Mouse (Mus musculus) CH12.LX (cell line): ENCODE measurements around the gene Siglec1.

Source experiments
- CHD1 ChIP-seq: IDR thresholded peaks from 2 replicates; pipeline ENCODE4 v1.6.1; 2012; ENCODE audit warnings: low read depth, low read length, improper control_type of control experiment, inconsistent platforms
- CTCF ChIP-seq, 2 experiments: IDR thresholded peaks in 1 of 2; conservative IDR thresholded peaks in 1 of 2; 2 replicates each; pipeline ENCODE4 v1.5.1; 2011 to 2012; ENCODE audit warnings: low read depth in 2 of 2, low read length in 2 of 2, improper control_type of control experiment in 1 of 2, inconsistent platforms in 1 of 2, mild to moderate bottlenecking in 1 of 2, moderate library complexity in 1 of 2
- EP300 ChIP-seq: IDR thresholded peaks from 2 replicates; pipeline ENCODE4 v1.6.1; 2011; ENCODE audit warnings: low read length, improper control_type of control experiment
- GABPA ChIP-seq: IDR thresholded peaks from 2 replicates; pipeline ENCODE4 v1.6.1; 2012; ENCODE audit warnings: low read depth, low read length, improper control_type of control experiment, inconsistent platforms; ENCODE audit not compliant: insufficient replicate concordance
- JUN ChIP-seq: IDR thresholded peaks from 2 replicates; pipeline ENCODE4 v1.6.1; 2011; ENCODE audit warnings: low read depth, mild to moderate bottlenecking, low read length, improper control_type of control experiment, moderate library complexity; ENCODE audit not compliant: insufficient read depth
- MAX ChIP-seq: IDR thresholded peaks from 2 replicates; pipeline ENCODE4 v1.6.1; 2011; ENCODE audit warnings: low read length, improper control_type of control experiment
- MXI1 ChIP-seq: IDR thresholded peaks from 2 replicates; pipeline ENCODE4 v1.6.1; 2011; ENCODE audit warnings: mild to moderate bottlenecking, low read depth, low read length, improper control_type of control experiment
- PAX5 ChIP-seq: IDR thresholded peaks from 2 replicates; pipeline ENCODE4 v1.6.1; 2012; ENCODE audit warnings: low read length, inconsistent platforms, mixed read lengths
- POLR2A ChIP-seq: IDR thresholded peaks from 2 replicates; pipeline ENCODE4 v1.6.1; 2011; ENCODE audit warnings: low read depth, mild to moderate bottlenecking, improper control_type of control experiment, low read length
- TBP ChIP-seq: conservative IDR thresholded peaks from 2 replicates; pipeline ENCODE4 v1.6.1; 2011; ENCODE audit warnings: low read depth, low read length, improper control_type of control experiment

- TF ChIP-seq EP300: no peak
- no peak for TF ChIP-seq CTCF (conservative IDR thresholded peaks at IDR 0.05 in 1 of 2, IDR thresholded peaks at IDR 0.05 in 1 of 2; ENCODE audit: low read depth in 2 of 2, low read length in 2 of 2)
- TF ChIP-seq PAX5: no peak
- no peak for TF ChIP-seq MAX
- TF ChIP-seq MXI1: no peak
- no peak for TF ChIP-seq JUN
- TF ChIP-seq TBP: no peak
- TF ChIP-seq CHD1: no peak
- no peak for TF ChIP-seq GABPA
- no peak for TF ChIP-seq POLR2A
These were observed 61.3 kb downstream of the Siglec1 start for GRCm38 (mm10) chr2:131025230-131025629.
